Mouse (Mus musculus): Measurements from ENCODE around the gene Wnk2. TPM values are rescaled to one million over a fixed set of nuclear protein-coding genes. Genes with fewer than 3 reads are reported as not detected.
"Not testable (repeated sequence)": the region's sequence is repeated elsewhere in the genome, so short reads cannot be mapped to it uniquely, and the experiment has no call there.

Wnk2 gene
- polyA plus RNA-seq, 1 experiment from 2014 or later: 0.55 TPM

DNA sequence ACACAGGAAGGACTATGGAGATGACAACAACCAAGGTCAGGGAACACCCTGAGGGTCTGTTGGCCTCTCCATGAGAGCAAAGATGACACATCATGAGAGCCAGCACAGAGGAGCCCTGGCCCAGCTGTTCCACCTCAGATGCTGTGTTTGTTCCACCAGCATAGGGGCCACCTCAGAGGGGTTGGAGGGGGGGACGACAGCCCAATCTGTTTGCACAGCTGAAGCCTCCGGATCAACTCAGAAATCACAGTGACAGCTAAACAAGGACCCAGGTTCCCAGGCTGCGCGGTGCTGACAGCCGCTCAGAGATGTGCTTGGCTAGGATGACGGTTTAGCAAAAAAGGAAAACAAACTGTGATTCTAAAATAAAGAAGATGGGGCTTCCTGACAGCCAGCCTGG, 53.1 kb downstream of the Wnk2 start:
- DNase-seq (ENCODE audit: low spot score): peak; percentile 47

DNA sequence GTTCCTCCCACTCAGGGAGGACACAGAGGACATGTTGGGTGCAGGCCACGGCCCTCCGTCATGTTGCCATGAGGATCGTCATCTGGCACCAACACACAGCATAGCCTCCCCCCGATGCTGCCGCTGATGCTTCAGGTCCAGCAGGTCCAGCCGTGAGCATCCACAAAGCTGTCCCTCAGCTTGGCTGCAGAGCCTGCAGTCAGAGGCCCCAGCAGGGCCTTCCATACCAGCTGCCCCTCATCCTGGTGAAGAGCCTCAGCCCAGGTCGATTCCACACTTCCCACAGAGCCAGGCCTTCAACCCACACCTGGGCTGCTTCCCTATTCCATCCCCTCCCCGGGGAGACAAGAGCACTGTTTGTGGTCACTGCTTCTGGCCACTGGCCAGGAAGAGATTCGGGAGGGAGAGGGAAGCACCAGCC, 54.3 kb downstream of the Wnk2 start:
- DNase-seq (ENCODE audit: low spot score): no peak

DNA sequence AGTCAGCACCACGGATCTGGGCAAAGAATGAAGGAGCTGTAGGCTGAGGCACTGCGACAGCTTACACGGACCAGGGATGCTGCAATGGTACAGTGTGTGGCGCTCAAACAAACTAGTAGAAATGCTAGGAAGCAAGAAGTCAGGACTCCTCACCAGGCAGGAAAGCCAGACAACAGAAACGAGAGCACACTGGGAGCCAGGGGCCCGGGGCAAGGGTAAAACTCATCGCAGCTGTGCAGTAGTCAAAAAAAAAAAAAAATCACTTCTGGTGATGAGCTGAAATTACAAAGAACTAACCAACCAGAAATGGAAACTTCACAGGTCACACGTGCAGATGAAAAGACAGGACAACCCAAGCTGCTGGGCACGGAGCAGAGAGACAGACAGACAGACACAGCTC, 55.2 kb downstream of the Wnk2 start:
- peak; percentile 71 for DNase-seq (ENCODE audit: low spot score)

DNA sequence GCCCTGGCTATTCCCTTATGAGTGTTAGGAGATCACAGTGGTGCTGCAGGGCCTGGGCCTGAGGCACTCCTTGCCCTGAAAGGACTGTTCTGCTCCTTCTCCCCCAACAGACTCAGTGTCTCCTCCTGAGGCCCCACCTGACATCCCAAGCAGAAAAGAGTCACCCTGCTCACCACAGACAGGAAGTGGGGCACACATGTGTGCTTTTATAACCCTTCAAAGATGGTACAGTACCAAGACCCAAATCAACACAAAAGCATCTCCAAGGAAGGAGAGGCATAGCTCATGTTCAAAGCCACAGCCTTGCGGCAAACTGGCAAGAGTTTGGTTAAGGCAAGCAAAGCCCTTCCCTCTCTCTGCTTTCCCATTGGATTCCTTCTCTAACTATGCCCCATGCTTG, 57.6 kb downstream of the Wnk2 start:
- DNase-seq (ENCODE audit: low spot score): peak; percentile 79

DNA sequence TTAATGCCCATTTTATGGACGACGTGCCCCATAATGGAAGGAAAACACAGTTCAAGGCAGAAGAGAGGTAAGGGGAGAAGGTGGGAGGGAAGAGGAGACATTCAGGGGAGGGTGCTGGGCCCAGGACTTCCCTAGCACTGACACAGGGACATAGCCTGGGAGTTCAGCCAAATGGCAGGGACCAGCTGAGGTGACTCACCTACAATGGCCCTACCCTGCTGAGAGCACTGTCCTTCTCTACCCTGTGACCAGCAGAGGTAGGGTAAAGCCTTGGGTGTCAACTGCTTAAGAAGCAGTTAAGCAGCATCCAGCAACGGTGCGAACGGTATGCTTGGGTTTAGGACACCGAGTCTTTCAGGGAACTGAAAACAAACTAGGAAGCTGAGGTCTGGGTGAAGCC, 58.9 kb downstream of the Wnk2 start:
- DNase-seq (ENCODE audit: low spot score): no peak

DNA sequence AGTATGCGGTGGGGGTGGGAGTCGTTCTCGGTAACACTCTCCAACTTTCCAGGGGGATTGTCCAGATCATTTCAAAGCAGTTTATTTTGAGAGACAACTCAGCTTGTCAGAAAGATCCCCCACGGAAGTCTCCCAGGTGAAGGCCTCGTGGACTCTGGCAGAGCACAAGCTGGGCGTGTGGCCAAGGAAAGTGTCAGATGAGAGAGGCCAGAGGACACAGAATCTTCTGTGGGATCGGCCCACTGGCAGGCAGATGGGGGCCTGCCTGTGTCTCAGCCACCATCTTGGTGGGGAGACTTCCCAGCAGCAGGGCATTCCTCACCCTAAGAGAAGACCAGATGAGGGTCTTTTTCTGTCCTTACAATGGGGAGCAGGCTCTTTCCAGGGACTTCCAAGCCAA, 60.4 kb downstream of the Wnk2 start:
- DNase-seq (ENCODE audit: low spot score): no peak

DNA sequence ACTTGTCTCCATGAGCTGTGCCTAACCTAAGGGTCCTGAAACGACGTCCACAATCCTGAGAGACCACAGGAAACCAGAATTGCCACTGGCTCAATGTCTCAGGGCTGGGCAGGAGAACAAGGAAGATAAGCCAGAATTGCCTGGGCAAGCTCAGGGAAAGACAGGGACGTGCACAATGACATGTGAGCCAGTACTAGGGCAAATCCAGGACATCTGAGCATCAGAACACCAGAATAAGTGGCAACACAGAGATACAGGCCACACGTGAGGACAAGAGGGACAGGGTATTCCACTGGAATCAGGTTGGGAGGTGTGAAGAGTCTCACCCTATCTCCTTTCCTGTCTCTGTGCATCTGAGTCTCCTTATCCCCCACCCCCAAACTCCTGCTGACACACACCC, 61.4 kb downstream of the Wnk2 start:
- no peak for DNase-seq (ENCODE audit: low spot score)

DNA sequence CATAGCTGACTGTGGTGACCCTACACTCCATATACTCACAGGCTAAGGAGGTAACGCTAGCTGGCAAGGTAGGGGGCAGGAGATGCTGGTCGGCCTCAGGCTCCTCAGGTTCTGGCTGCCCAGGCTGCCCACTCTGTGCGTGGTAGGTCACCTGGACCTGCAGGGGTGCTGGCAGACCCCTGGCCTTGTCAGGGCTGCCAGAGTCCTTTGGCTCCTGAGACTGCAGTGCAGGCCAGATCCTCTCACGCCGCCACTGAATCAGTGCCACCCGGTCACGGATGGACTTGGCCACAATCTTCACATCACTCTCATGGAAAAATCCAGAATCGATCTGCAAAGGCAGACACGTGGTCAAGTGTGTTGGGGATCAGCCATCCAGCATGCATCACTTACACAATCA, 62.6 kb downstream of the Wnk2 start:
- DNase-seq (ENCODE audit: low spot score): no peak

DNA sequence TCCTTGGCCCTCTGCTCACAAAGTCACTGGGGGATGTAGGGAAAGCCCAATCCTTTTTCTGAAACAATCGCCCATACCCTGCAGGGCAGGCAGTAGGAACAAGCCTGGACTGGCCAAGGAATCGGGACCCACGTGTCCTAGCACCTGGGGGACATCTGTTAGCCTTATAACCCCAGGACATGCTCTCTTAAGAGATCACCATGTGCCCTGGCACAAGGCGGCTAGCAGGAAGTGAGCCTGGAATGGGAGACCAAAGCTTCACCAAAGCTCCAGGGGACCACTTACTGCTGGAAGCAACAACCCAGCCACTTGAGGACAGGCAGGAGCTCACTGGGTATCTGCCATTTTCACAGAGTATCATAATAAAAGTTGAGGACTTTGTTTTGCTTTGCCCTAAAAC, 63.0 kb downstream of the Wnk2 start:
- DNase-seq (ENCODE audit: low spot score): no peak

DNA sequence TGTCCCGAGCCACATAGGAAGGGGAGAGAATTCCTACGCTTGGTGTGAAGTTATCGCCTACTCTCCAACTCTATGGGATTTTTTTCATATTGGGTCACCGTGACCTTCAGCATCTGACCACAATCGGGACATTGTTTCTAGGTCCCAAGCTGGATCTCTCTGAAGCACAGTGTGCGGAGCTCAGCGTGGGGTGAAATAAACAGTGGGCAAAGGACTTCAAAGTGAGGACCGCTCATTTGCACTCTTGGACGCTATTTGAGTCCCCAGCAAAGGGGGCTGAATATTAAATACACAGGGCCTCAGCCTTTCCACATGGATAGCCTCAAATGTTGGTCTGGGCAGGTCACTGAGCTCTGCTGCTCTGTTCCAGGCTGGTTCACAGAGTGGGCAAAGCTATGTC, 63.9 kb downstream of the Wnk2 start:
- DNase-seq (ENCODE audit: low spot score): no peak

DNA sequence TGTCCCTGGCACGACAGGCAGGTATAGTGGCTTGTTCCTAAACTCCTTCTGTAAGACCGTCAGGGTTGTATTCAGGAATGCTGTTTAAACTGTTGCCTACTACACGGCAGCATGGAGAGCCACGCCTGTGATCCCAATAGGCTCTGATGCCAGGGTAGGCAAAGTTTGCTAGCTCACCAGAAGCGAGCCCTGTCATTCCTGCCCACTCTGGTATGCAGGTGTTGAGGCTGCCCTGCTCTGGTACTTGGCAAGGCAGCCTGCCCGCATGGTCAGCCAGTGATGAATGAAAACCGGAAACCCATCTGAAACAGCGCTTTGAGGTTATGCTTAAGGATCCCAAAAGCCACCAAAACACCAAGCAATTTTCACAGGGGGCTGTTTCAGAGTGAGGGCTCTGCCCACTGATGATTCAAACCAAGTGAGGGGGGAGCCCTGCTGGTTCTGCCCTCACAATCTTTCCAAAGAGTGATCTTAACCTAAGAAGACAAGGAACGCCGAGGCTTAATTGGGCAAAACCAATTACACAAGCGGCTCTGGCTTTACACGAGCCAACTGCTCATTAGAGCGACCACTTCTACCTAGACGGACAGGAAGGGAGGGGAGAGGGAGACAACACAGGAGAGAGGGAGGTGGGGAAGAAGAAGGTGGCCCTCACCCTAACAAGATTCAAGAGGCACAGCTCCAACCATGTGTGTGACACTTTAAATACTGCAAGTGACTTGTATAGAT, 65.5 kb downstream of the Wnk2 start:
- DNase-seq (ENCODE audit: low spot score): no peak

DNA sequence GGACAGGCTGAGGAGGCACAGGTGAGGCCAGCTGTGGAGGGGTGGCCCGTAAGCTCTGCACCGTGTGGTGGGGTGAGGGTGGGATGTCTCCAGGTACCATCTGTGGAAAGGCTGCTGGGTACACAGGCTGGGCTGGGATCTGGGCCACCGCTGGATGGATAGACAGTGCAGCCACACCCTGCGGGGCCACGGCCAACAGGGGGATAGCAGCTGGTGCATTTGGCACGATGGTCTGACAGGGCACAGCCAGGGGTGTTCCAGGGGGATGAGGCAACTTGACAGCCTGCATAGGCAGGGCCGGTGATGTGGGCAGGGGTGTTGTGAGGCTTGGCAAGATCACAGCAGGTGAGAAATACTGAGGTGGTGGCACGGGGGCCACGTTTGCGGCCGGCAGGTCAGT, 71.6 kb downstream of the Wnk2 start:
- no peak for DNase-seq (ENCODE audit: low spot score)

DNA sequence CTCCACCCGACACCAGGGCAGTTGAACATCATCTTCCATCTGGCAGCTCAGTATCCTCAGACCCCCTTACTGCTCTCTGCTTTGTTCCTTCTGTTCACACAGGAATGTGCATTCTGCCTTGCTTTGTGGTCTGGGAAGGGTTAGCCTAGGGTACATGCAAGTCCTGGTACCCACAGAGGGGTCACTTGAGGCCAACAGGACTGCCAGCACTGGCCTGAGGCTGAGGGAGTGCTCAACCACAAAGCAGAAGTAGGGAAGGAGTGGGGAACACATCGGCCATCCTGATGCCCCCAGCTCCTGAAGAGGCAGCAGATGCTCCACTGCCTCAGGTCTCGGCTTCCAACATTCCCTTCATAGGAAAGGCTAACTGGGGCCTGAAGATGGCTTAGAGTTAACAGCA, 72.4 kb downstream of the Wnk2 start:
- DNase-seq (ENCODE audit: low spot score): no peak

DNA sequence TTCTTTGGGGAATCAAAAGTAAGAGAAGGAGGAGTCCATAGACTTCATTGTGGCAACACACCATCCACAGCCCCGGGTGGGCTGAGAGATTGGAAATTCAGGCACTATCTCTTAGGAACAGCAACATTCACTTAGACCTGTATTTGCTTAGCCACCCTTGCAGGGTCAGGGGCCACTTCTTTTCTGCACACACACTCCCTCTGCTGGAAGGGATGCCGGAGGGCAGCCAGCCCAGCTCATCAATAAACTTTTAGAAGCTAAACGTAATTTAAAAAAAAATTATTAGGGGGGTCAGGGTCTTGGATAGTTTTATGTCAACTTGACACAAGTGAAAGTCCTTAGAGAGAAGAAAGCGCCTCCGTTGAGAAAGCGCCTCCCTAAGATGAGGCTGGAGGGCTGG, 74.5 kb downstream of the Wnk2 start:
- DNase-seq (ENCODE audit: low spot score): no peak

DNA sequence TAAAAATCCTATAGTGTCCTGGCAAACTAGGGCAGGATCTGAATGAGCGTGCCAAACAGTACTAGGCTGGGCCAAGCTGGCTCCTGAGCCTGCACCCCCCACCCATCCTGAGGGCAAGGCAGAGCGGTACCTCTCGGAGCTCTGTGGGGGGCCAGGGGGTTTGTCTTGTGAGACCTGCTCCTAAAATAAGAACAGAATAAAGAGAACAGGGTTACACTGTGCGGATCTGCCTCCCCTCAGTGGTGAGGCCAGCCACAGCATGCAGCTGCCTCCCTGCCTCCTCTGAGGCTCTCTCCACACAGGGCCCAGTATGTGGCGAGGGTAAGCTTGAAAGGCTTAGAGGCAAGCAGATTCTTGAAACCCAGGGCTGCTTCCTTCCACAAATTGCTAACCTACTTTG, 76.0 kb downstream of the Wnk2 start:
- DNase-seq (ENCODE audit: low spot score): peak; percentile 69

DNA sequence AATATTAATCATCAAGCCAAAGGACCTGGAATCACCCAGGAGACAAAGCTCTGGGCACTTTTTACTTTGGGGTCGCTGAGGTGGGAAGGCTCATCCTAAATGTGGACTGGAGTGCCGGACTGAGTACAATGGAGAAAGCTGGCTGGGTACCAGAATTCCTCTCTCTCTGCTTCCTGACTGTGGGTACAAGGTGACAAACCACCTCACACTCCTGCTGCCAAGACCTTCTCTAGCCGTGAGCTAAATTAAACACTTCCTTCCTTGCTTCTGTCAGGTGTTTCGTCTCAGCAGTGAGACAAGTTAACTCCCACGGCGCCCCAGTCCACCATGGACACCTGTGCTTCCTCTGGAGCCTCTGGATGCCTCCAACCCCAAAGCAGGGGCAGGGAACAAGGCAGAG, 77.8 kb downstream of the Wnk2 start:
- no peak for DNase-seq (ENCODE audit: low spot score)

DNA sequence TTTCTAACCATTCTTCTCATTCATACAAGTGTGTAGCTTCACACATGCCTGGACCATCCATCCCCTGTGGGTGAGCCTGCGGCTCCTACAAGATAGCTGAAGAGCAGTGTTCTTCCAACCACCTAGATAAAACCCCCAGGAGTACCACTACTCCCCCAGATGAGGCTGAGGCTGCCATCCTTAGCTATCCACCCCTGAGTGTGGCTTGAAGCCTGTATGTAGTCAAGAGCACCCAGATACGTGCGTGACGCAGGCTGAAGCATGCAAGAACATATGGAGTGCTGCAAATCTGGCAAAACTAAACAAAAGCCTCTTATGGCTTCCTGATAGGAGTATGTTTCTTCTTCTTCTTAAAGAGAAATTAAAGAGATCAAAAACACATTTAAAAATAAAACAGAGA, 78.4 kb downstream of the Wnk2 start:
- no peak for DNase-seq (ENCODE audit: low spot score)

DNA sequence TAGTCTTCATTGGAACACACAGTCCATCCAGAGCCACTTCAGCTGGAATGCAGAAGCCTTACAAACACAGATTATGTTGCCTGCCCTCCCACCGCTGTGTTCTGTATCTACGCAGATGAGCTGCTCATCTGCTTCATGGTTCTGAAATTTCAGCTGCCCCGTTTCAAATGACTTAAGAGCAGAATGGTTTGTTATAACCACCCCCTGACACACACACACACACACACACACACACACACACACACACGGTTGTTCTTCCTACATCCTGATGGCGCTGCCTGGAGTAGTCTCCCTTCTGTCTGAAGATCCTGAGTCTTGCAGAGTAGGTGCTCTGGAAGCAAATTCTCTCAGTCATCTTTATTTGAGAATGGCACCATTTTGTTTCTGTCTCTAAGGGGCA, 83.6 kb downstream of the Wnk2 start:
- no peak for DNase-seq (ENCODE audit: low spot score)

DNA sequence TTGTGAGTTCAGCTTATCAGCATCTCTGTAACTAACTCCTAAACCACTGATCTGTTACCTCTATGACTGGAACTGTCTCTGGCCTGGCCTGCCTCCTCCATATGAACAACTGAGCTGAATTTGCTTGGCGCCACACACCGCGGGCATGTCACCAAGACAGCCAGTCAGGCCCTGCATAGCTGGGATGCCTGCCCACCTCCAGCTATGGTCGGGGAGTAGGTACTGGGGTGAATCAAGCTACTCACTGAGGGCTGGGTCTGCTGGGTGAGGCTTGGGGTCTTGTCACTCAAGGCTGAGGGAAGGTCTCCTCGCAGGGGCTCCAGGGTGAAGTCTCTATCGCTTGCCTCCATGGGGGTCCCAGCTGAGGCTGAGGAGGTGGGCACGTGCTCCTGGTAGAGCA, 87.4 kb downstream of the Wnk2 start:
- DNase-seq (ENCODE audit: low spot score): no peak

DNA sequence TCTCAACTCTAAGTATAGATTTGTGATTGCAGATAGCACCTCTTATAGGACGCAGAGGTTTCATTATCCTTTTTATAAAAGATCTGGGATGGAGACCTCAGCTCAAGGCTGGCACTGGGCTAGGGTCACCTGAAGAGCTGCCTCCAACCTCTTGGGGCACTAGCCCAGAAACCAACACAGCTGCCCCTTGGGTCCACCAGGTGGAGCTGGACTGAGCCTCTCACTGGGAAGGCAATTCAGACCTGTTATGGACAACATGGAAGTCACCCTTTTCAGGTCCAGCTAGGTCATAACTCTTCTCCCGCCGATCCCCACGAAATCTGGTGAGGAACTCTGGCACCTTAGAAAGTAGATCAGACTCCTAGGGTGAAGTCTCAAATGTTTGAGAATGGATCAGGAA, 89.3 kb downstream of the Wnk2 start:
- DNase-seq (ENCODE audit: low spot score): no peak

DNA sequence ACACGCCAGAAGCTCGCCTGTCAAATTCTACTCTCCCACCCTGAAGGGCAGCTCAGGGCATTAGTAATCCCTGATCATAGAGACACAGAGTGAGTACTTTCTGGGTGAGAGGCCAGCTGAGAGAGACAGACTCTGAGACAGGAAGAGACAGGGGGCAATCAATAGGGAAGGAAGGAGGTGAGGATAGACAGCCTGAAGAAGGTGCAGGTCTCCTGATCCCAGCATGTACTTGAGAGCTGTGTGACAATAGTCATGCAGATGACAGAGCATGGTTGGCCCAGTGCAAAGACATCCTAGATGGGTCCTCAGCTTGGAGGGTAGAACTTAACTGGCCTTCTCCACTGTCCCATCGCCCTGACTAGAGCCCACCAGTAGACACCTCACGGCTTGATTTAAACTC, 91.5 kb downstream of the Wnk2 start:
- no peak for DNase-seq (ENCODE audit: low spot score)

DNA sequence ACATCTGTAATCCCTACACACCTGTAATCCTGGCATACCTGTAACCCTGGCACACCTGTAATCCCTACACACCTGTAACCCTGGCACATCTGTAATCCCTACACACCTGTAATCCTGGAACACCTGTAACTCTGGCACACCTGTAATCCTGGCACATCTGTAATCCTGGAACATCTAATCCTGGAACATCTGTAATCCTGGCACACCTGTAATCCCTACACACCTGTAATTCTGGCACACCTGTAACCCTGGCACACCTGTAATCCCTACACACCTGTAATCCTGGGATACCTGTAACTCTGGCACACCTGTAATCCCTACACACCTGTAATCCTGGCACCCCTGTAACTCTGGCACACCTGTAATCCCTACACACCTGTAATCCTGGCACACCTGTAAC, 93.1 kb downstream of the Wnk2 start:
- not testable (repeated sequence) for DNase-seq (ENCODE audit: low spot score)

DNA sequence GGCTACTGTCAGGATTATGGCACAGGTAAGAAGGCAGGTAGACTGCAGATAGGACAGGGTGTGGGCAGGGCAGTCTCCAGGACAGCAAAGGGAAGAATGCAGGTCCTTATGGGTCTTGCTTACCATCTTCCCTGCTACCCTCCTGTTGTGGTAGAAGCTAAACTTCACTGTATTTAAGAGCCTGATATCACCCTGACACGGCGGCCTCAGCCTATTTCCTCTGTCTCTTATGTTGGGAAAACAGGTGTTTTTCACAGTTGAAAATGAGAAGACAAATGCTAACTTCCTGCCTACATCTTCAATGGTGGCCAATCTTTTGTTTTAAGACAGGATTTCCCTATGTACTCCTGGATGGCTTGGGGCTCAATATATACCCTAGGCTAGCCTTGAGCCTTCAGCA, 94.5 kb downstream of the Wnk2 start:
- peak; percentile 61 for DNase-seq (ENCODE audit: low spot score)

DNA sequence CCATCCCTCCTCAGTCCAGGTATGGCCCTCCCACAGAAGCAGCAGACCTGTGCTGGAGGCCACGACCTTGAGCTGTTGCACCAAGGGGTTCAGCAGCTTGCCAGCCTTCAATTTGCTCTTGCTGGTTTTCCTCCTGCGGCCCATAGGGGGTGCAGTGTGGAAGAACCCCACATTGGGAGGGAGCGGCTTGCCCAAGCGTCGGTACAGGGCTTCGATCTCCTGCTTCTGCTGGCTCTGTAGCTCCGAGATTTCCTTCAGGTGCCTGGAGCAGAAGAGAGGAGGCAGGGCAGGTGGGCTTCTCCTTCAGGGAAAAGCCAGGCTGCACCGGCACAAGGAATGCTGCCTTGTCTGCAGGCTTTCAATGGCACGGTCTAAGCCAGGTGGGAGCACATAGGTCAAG, 95.3 kb downstream of the Wnk2 start:
- peak; percentile 63 for DNase-seq (ENCODE audit: low spot score)

All from thymus, postnatal 0 days (tissue).